Mouse (Mus musculus) myocyte (in vitro differentiated cells): ENCODE results near the gene Nbeal2. TPM values are rescaled to one million over a fixed set of nuclear protein-coding genes. Genes with fewer than 3 reads are reported as not detected.

ENCODE experiments used
- H3K27me3 ChIP-seq: one replicate; pipeline ENCODE4 v1.6.1; 2011; ENCODE audit not compliant: control insufficient read depth, insufficient read depth, insufficient read length
- H3K36me3 ChIP-seq: one replicate; pipeline ENCODE4 v1.6.1; 2011; ENCODE audit not compliant: control insufficient read depth, insufficient read depth
- H3K4me2 ChIP-seq: one replicate; pipeline ENCODE4 v1.6.1; 2011; ENCODE audit warnings: low read depth, control low read depth
- H3K4me3 ChIP-seq: one replicate; pipeline ENCODE4 v1.5.1; 2011; ENCODE audit warnings: mild to moderate bottlenecking, control low read depth, moderate library complexity
- H3K79me2 ChIP-seq: one replicate; pipeline ENCODE4 v1.6.1; 2011; ENCODE audit not compliant: control insufficient read depth, insufficient read depth
- H3ac ChIP-seq: one replicate; pipeline ENCODE4 v1.6.1; 2011; ENCODE audit not compliant: control insufficient read depth, insufficient read length
- CEBPB ChIP-seq: IDR thresholded peaks from 2 replicates; pipeline ENCODE4 v1.6.1; 2011; ENCODE audit warnings: mild to moderate bottlenecking, moderate library complexity; ENCODE audit not compliant: poor library complexity, insufficient read depth, severe bottlenecking
- E2F4 ChIP-seq: IDR thresholded peaks from one replicate; pipeline ENCODE4 v1.6.1; 2011; ENCODE audit warnings: mild to moderate bottlenecking, control low read depth, moderate library complexity; ENCODE audit not compliant: insufficient read depth
- MAX ChIP-seq: IDR thresholded peaks from one replicate; pipeline ENCODE4 v1.6.1; 2011; ENCODE audit warnings: low read depth, mild to moderate bottlenecking, control low read depth
- MYOD1 ChIP-seq, 3 experiments: IDR thresholded peaks; one replicate each; pipeline ENCODE4 v1.6.1; 2011; ENCODE audit warnings: control low read depth in 2 of 3, low read depth in 2 of 3, mild to moderate bottlenecking in 2 of 3, moderate library complexity in 1 of 3; ENCODE audit not compliant: insufficient read length in 2 of 3, control insufficient read depth in 1 of 3
- MYOG ChIP-seq, 3 experiments: IDR thresholded peaks; one replicate each; pipeline ENCODE4 v1.6.1; 2011; ENCODE audit warnings: control low read depth in 2 of 3, low read depth in 2 of 3, mild to moderate bottlenecking in 2 of 3; ENCODE audit not compliant: insufficient read length in 2 of 3, control insufficient read depth in 1 of 3, insufficient read depth in 1 of 3
- POLR2A ChIP-seq: IDR thresholded peaks from one replicate; pipeline ENCODE4 v1.6.1; 2011; ENCODE audit warnings: low read depth, mild to moderate bottlenecking, control low read depth, moderate library complexity; ENCODE audit not compliant: insufficient read length
- POLR2AphosphoS2 ChIP-seq: IDR thresholded peaks from one replicate; pipeline ENCODE4 v1.6.1; 2011; ENCODE audit warnings: low read depth, control low read depth; ENCODE audit not compliant: insufficient read length
- REST ChIP-seq: IDR thresholded peaks from one replicate; pipeline ENCODE4 v1.6.1; 2011; ENCODE audit warnings: mild to moderate bottlenecking, control low read depth, moderate library complexity; ENCODE audit not compliant: insufficient read depth, insufficient read length
- SRF ChIP-seq: IDR thresholded peaks from one replicate; pipeline ENCODE4 v1.6.1; 2011; ENCODE audit warnings: low read depth; ENCODE audit not compliant: control insufficient read depth, insufficient read length
- TCF12 ChIP-seq: IDR thresholded peaks from one replicate; pipeline ENCODE4 v1.6.1; 2011; ENCODE audit warnings: mild to moderate bottlenecking, control low read depth; ENCODE audit not compliant: poor library complexity, insufficient read depth, severe bottlenecking
- TCF3 ChIP-seq: IDR thresholded peaks from one replicate; pipeline ENCODE4 v1.6.1; 2011; ENCODE audit warnings: low read depth, control low read depth; ENCODE audit not compliant: insufficient read length
- USF1 ChIP-seq: IDR thresholded peaks from one replicate; pipeline ENCODE4 v1.6.1; 2011; ENCODE audit warnings: low read depth, mild to moderate bottlenecking, control low read depth, moderate library complexity
- polyA plus RNA-seq: library from polyadenylated mRNA; unstranded; fragments of >200 nt; fragmentation: generic; extraction: Trizol; gene quantifications from one replicate; pipeline ENCODE4 v1.2.1, GENCODE M21; 2012; ENCODE audit warnings: missing spikeins

The Nbeal2 gene
- polyA plus RNA-seq, 1 experiment: 3.3 TPM

DNA sequence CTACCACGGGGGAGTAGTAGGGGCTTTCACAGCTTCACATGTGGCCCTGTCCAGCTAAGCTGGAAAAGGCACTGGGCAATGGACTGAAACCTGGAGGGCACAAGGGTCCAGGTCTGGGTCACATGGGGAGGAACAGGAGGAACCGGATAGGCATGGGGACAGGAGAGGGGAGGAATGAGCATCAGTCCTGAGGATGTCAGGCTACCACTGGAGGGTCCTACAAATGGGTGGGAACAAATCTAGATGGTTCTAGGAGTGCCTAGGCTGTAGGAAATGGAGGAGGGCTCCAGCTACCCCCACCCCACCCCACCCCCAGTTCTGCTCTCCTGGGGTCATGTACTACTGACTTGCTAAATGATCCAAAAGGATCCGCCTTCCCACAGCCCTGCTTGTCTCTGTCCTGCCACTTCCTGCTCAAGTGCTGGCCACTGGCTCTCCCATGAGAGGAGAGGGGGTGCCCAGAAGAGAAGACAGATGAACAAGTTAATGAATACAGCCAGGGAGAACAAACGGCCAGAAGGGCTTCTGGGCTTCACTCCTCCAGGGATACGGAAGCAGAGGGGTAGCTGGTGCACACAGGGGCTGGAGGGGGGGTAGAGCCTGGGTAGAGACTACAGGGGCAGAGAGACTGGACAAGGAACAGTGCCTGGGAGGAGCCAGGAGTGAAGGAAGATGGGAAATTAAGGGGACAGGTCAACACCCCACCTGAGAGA, 11.0 kb downstream of the Nbeal2 start:
- no peak for TF ChIP-seq REST
- no peak for TF ChIP-seq E2F4
- no peak for TF ChIP-seq TCF3
- H3ac ChIP-seq: no peak overlapping the region
- H3K79me2 ChIP-seq: no peaks in the 10 kb centered on the region
- H3K27me3 ChIP-seq: no peaks in the 10 kb centered on the region
- no peak overlapping the region for H3K4me3 ChIP-seq
- no peaks in the 10 kb centered on the region for H3K36me3 ChIP-seq
- no peak overlapping the region for H3K4me2 ChIP-seq

GRCm38 (mm10) chr9:110641006-110641405, 13.0 kb downstream of the Nbeal2 start:
- no peak overlapping the region for H3ac ChIP-seq
- H3K27me3 ChIP-seq: no peaks in the 10 kb centered on the region
- H3K4me3 ChIP-seq: no peak overlapping the region
- H3K36me3 ChIP-seq: no peaks in the 10 kb centered on the region
- no peak overlapping the region for H3K4me2 ChIP-seq
- H3K79me2 ChIP-seq: no peaks in the 10 kb centered on the region
- TF ChIP-seq TCF12 (no peak), E2F4 (no peak), POLR2A (no peak), MYOD1 (IDR thresholded peaks at IDR 0.05; ENCODE audit: control insufficient read depth in 1 of 3, insufficient read length in 2 of 3, low read depth in 2 of 3) (no peak), TCF3 (no peak), MYOG (IDR thresholded peaks at IDR 0.05; ENCODE audit: control insufficient read depth in 1 of 3, insufficient read depth in 1 of 3, insufficient read length in 2 of 3, low read depth in 2 of 3) (no peak), CEBPB (no peak), POLR2AphosphoS2 (no peak), USF1 (no peak), SRF (no peak), MAX (no peak), REST (no peak)

DNA sequence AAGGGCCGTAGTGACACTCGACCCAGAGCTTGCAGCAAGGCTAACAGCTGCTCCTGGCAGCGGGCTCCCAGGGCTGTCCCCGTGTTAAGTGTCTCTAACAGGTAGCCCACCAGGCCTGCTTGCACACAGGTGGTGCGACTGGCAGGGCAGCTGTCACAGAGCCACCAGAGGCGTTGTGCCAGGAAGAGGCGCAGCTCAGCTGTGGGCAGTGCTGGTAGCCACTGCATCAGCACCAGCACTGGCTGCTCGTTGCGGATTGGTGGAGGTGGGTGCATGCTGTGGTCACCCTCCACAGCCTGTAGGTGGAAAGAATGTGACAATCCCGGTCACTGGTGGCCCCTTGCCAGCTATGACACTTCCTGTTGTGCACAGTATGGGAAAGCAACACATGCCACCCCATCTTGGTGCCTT, 15.3 kb downstream of the Nbeal2 start:
- H3K36me3 ChIP-seq: no peaks in the 10 kb centered on the region
- no peak overlapping the region for H3K4me3 ChIP-seq
- no peaks in the 10 kb centered on the region for H3K79me2 ChIP-seq
- H3ac ChIP-seq: no peak overlapping the region
- no peak overlapping the region for H3K4me2 ChIP-seq
- TF ChIP-seq TCF3: no peak
- H3K27me3 ChIP-seq: no peaks in the 10 kb centered on the region

GRCm38 (mm10) chr9:110635225-110635624, 18.7 kb downstream of the Nbeal2 start:
- Histone ChIP-seq H3K4me2 (no peak overlapping the region), H3ac (no peak overlapping the region), H3K79me2 (no peaks in the 10 kb centered on the region), H3K27me3 (no peaks in the 10 kb centered on the region), H3K36me3 (no peaks in the 10 kb centered on the region), H3K4me3 (no peak overlapping the region)
- TF ChIP-seq REST (no peak), SRF (no peak), MAX (no peak), E2F4 (no peak), POLR2AphosphoS2 (no peak), TCF12 (no peak), POLR2A (no peak), MYOG (IDR thresholded peaks at IDR 0.05; ENCODE audit: control insufficient read depth in 1 of 3, insufficient read depth in 1 of 3, insufficient read length in 2 of 3, low read depth in 2 of 3) (no peak), CEBPB (no peak), TCF3 (no peak), MYOD1 (IDR thresholded peaks at IDR 0.05; ENCODE audit: control insufficient read depth in 1 of 3, insufficient read length in 2 of 3, low read depth in 2 of 3) (no peak), USF1 (no peak)

DNA sequence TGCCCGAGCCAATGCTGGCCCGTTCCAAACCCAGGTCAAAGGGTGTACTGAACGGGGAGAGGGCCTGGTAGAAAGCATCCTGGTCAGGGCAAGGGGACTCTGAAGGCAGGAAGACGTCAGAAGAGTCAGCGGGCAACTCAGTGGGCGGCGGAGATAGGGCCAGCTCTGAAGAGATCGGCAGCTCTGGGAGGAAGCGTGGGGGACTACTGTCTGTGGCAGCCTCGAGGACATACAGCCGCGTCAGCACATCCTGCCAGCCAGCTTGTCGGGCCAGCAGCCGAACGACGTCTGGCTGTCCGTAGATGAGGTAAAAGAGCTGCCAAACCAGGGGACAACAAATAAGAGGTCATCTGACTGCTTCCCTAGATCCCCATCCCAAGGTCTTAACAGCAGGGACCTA, 20.1 kb downstream of the Nbeal2 start:
- Histone ChIP-seq H3K36me3 (no peaks in the 10 kb centered on the region), H3K27me3 (no peaks in the 10 kb centered on the region), H3K4me2 (no peak overlapping the region), H3K79me2 (no peaks in the 10 kb centered on the region), H3K4me3 (no peak overlapping the region), H3ac (no peak overlapping the region)
- TF ChIP-seq MYOD1 (IDR thresholded peaks at IDR 0.05; ENCODE audit: control insufficient read depth in 1 of 3, insufficient read length in 2 of 3, low read depth in 2 of 3) (no peak), TCF3 (no peak), REST (no peak), POLR2AphosphoS2 (no peak), USF1 (no peak), SRF (no peak), POLR2A (no peak), MYOG (IDR thresholded peaks at IDR 0.05; ENCODE audit: control insufficient read depth in 1 of 3, insufficient read depth in 1 of 3, insufficient read length in 2 of 3, low read depth in 2 of 3) (no peak), CEBPB (no peak), E2F4 (no peak), TCF12 (no peak), MAX (no peak)
